Mouse (Mus musculus) testis, adult 2 months (tissue): ENCODE results near the gene Nbea.

Experiments used
- CTCF ChIP-seq: fragments of 200-500 bp; IDR thresholded peaks from 2 replicates; pipeline ENCODE4 v1.5.1; 2012; ENCODE audit warnings: low read depth, mild to moderate bottlenecking, inconsistent platforms, low read length, moderate library complexity; ENCODE audit not compliant: control insufficient read depth, insufficient read depth, insufficient replicate concordance
- POLR2A ChIP-seq: fragments of 200-500 bp; IDR thresholded peaks from 2 replicates; pipeline ENCODE4 v1.6.1; 2012; ENCODE audit warnings: low read depth, mild to moderate bottlenecking, inconsistent platforms, low read length, moderate library complexity; ENCODE audit not compliant: control insufficient read depth

- TF ChIP-seq CTCF (no peak), POLR2A (no peak)
Measured at GRCm38 (mm10) chr3:56043091-56043490, 140.4 kb downstream of the Nbea start.
